Mouse (Mus musculus) cerebellum, adult 2 months (tissue): Measurements from ENCODE around the gene Ptger4. TPM values are rescaled to one million over a fixed set of nuclear protein-coding genes. Genes with fewer than 3 reads are reported as not detected.

ENCODE experiments used
- DNase-seq, 2 experiments: peaks; one replicate each; pipeline ENCODE4 v3.0.0; 2021
- H3K27ac ChIP-seq: fragments of 200-500 bp; 2 replicates; pipeline ENCODE4 v1.5.1; 2012; ENCODE audit warnings: low read length, control low read depth, inconsistent platforms; ENCODE audit not compliant: insufficient read depth
- H3K27me3 ChIP-seq: fragments of 200-500 bp; 2 replicates; pipeline ENCODE4 v1.6.1; 2012; ENCODE audit warnings: inconsistent platforms, mild to moderate bottlenecking, low read length, moderate library complexity; ENCODE audit not compliant: control insufficient read depth, insufficient read depth
- H3K4me1 ChIP-seq: fragments of 200-500 bp; 2 replicates; pipeline ENCODE4 v1.6.1; 2011; ENCODE audit warnings: low read length; ENCODE audit not compliant: control insufficient read depth, insufficient read depth
- H3K4me3 ChIP-seq: fragments of 200-500 bp; replicated peaks from 2 replicates; pipeline ENCODE3; 2011; ENCODE audit warnings: mild to moderate bottlenecking, low read depth, low read length, control low read depth; ENCODE audit not compliant: insufficient read depth
- CTCF ChIP-seq: fragments of 200-500 bp; IDR thresholded peaks from 2 replicates; pipeline ENCODE4 v1.5.1; 2011; ENCODE audit warnings: low read depth, mild to moderate bottlenecking, control low read depth, low read length, moderate library complexity, borderline replicate concordance; ENCODE audit not compliant: insufficient read depth
- POLR2A ChIP-seq: fragments of 200-500 bp; IDR thresholded peaks from 2 replicates; pipeline ENCODE4 v1.6.1; 2011; ENCODE audit warnings: low read length, control low read depth, borderline replicate concordance; ENCODE audit not compliant: insufficient read depth
- WGBS: fragments of 180-500 bp; shearing (Covaris S2); methylation state at CpG from one replicate; pipeline ENCODE4 v1.1.7; 2018; 5-methylcytosine and 5-hydroxymethylcytosine counted together
- polyA plus RNA-seq: library from polyadenylated mRNA; depleted of rRNA; stranded (reverse); fragments of >200 nt; gene quantifications from 2 replicates; pipeline ENCODE4 v1.2.3, GENCODE M21; 2012

Ptger4 gene
- polyA plus RNA-seq, 1 experiment, result 1.2 TPM

DNA sequence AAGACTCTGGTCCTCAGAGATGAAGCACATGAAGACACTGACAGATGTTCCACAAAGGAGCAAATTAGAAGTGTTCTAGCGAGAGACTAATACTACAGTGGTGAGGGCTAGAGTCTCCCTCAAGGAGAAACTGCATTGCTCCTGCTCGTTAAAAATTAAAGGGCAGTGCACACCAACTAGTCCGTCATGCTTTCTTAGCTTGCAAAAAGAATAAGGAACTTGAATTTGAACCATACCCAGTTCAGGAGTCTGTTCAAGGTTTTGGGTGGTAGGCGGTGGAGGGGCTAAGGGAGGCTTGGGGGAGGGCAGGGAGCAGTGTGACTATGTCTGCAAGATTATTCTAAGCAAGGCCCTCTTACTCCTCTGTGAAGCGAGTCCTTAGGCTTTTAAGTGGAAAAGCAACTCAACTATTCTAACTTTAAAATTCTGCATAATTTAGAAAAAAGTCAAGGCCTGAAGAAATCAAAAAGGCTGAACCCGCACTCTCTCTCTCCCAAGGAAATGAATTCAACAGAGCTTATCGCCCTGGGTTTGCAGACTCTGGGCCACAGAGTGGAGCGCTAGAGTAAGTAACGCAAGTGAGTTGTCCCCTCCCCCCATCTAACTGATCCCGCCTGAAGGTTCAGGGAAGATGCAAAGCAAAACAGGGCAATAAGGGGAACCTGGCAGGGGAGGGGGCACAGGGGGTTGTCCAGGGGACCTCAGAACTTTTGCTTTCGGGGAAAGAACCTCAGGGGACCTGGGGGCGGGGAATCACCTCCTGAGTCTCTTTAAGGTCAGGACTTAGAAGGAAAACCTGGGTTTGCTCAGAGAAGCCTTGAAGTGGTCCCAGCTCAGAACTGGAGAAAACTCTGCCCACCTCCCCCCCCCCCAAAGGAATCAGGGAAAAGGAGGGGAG lies 2.4 kb downstream of the Ptger4 start:
- TF ChIP-seq CTCF (no peak), POLR2A (no peak)
- Histone ChIP-seq H3K4me1 (peaks cover 10% of the 10 kb centered on the region), H3K4me3 (no peak overlapping the region), H3K27me3 (no peaks in the 10 kb centered on the region), H3K27ac (no peak overlapping the region)
- WGBS, result 60% methylated on average over 12 of the region's 12 CpGs
- no peak for DNase-seq

DNA sequence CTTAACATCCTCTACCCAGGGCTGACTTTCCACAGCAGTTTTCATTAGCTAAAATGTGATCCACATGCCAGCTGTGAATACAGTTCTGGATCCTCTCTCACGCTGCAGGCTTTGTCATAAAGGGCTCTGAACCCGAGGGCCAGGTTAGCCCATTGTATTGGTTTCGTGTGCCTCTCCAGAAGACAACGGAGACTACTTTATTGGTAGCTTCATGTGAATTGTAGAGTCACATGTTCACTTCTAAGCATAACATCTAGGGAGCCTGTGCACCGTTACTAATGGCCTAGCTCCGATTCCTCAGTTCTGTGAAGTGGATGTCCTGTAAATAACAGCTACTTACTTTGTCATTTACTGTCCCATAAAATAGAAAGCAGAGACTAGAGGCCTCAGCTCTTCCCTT lies 3.6 kb downstream of the Ptger4 start:
- WGBS, result 92% methylated on average over 6 of the region's 6 CpGs

DNA sequence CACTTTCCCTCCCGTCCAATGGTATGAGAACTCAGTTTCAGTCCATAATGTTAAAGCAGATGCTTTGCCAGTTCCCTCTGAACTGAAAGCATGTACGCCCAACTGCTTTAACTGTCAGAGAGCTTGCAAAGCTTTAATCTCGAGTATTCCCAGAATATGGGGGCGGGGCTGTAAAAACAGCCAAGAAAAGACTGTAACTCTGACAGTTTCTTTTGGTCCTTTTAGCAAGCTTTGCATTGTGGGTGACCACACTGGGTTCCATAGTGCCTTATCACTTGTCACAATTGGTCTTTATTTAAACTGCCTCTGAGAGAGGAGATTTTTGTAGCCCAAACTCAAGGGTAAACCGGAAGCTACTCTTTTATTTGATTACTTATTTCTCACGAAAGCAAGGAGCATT lies 4.1 kb downstream of the Ptger4 start:
- no peak overlapping the region for H3K27ac ChIP-seq
- no peak for TF ChIP-seq POLR2A
- TF ChIP-seq CTCF, result no peak
- no peaks in the 10 kb centered on the region for H3K27me3 ChIP-seq
- H3K4me1 ChIP-seq, result peaks cover 10% of the 10 kb centered on the region
- no peak overlapping the region for H3K4me3 ChIP-seq
- WGBS, result 67% methylated on average over 6 of the region's 6 CpGs
- DNase-seq, result no peak

More for the DNA sequence above, 3.6 kb downstream of the Ptger4 start:
- Histone ChIP-seq H3K27ac (no peak overlapping the region), H3K27me3 (no peaks in the 10 kb centered on the region), H3K4me3 (no peak overlapping the region), H3K4me1 (peaks cover 10% of the 10 kb centered on the region)
- TF ChIP-seq CTCF (no peak), POLR2A (no peak)
- no peak for DNase-seq

DNA sequence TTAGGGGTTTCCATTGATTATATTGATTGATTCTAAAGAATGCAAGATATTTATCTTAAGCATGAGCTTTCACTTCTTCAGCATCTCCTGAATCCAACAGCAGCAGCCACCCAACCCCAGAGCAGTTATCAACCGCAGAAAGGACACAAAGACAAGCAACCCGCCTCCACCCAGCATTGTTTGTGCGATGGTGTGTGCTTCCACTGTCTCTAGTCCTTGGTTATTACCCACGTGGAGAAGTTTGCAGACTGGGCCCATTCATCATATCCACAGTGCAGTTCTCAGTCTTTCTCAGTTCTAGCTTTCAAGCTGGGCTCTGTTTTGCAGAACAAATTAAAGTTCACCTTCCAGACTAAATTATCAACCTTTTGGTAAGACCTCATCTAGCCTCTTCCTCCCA lies 4.6 kb downstream of the Ptger4 start:
- H3K4me1 ChIP-seq, result peaks cover 7% of the 10 kb centered on the region
- H3K27me3 ChIP-seq, result no peaks in the 10 kb centered on the region
- TF ChIP-seq CTCF, result no peak
- no peak for TF ChIP-seq POLR2A
- H3K27ac ChIP-seq, result no peak overlapping the region
- WGBS, result 68% methylated on average over 4 of the region's 4 CpGs
- DNase-seq, result no peak
- no peak overlapping the region for H3K4me3 ChIP-seq

DNA sequence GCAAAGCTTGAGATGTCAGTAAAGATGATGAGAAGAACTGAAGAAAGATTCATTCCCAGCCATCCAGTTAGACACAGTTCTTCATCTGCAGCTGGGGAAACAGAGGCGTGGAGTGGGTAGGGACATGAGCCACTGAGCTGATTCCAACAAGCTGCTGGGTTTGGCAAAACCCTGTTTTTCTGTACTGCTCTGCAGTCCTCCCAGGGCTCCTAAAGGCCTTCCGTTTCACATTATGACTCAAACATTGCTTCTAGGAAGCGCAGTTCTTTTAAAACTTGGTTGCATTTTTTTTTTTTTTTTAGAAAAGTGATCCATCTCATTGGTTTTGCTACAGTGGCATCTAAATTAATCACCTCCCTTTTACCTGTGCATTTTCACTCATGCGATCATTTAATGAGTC lies 5.4 kb downstream of the Ptger4 start:
- no peak overlapping the region for H3K27ac ChIP-seq
- 83% methylated on average over 4 of the region's 4 CpGs for WGBS

DNA sequence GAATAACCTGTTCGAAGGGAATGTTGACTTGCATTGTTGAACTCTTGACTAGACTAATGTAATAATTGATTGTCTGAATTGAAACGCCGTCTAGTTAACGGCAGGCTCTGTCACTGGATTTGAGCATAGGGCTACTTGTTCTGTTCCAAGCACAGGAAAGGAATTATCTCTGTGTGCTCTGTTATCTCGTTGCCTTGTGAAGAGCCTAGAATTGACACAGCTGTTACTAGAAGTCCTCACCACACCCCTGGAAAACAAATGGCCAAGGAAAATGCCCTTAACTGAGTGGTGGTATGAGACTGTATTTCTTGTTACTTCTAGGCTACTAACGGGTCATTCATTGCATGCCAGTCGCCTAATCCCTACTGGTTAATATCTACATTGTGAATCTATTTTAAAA lies 5.9 kb downstream of the Ptger4 start:
- no peaks in the 10 kb centered on the region for H3K27me3 ChIP-seq
- H3K27ac ChIP-seq, result no peak overlapping the region
- TF ChIP-seq POLR2A (no peak), CTCF (no peak)
- peaks cover 7% of the 10 kb centered on the region; the same call in 1 of the 2 replicates for H3K4me1 ChIP-seq
- no peak for DNase-seq
- no peak overlapping the region for H3K4me3 ChIP-seq
- WGBS, result 86% methylated on average over 7 of the region's 7 CpGs

More for the DNA sequence above, 5.4 kb downstream of the Ptger4 start:
- Histone ChIP-seq H3K4me1 (peaks cover 7% of the 10 kb centered on the region), H3K27me3 (no peaks in the 10 kb centered on the region), H3K4me3 (no peak overlapping the region)
- no peak for DNase-seq
- TF ChIP-seq CTCF, result no peak
- no peak for TF ChIP-seq POLR2A

DNA sequence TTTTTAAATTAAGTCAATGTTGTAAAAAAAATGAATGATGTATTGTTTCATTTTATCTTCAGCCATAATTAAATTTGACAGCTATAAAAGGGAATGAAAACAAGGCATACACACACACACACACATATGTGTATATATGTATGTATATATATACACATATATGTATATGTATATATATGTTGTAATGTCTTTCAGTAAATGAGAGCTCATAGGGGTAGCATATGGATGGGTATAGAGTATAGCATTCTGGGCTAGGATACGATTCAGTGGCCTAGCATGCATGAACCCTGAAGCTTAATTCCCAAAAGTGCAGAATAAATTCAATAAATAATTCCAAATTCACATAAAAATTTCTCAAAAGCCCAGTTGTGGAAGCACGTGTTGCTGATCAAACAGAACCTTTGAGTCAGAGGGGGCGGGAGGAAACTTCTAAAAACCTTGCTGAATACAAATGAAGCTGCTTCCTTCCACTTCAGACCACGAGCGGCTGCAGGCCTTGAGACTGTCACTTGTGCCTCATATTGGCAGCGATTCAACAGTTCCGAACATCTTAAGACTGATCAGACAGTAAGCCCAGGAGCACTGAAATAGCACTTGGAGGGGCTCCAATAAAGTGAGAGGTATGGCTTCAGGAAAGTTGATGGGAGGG lies 6.9 kb downstream of the Ptger4 start:
- WGBS, result 51% methylated on average over 7 of the region's 7 CpGs
- H3K4me1 ChIP-seq, result no peaks in the 10 kb centered on the region
- H3K27ac ChIP-seq, result no peak overlapping the region
- no peaks in the 10 kb centered on the region for H3K27me3 ChIP-seq
- no peak overlapping the region for H3K4me3 ChIP-seq
- no peak for DNase-seq
- TF ChIP-seq CTCF (no peak), POLR2A (no peak)

DNA sequence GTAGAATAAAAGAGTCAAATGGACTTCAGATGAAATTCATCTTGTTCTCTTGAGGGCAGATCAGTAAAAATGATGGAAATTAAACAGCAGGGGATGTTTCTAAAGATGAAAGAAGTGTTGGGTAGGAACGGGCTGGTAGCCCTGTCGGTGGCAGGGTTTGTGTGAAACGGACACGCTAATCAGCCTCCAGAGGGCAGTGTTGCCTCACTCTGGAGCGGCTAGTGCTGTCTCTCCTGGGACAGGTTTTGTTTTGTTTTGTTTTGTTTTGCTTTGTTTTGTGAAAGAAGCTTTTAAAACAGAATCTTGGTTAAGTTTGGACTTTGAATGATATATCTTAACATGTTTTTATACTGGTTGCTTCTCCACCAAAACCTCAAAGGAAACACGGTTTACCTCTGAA lies 7.4 kb downstream of the Ptger4 start:
- no peaks in the 10 kb centered on the region for H3K4me1 ChIP-seq
- H3K27ac ChIP-seq, result no peak overlapping the region
- peak; percentile 96 for TF ChIP-seq CTCF
- no peak for TF ChIP-seq POLR2A
- 14% methylated on average over 6 of the region's 6 CpGs for WGBS
- peak; percentile 58 to 65 for DNase-seq
- H3K4me3 ChIP-seq, result no peak overlapping the region
- no peaks in the 10 kb centered on the region for H3K27me3 ChIP-seq
